Mouse (Mus musculus) retina, postnatal 1 day (tissue): Measurements from ENCODE around the gene Nfix.

Experiments used
- DNase-seq: peaks from one replicate; pipeline ENCODE4 v3.0.0-alpha.2; 2012

Gene Nfix

DNA sequence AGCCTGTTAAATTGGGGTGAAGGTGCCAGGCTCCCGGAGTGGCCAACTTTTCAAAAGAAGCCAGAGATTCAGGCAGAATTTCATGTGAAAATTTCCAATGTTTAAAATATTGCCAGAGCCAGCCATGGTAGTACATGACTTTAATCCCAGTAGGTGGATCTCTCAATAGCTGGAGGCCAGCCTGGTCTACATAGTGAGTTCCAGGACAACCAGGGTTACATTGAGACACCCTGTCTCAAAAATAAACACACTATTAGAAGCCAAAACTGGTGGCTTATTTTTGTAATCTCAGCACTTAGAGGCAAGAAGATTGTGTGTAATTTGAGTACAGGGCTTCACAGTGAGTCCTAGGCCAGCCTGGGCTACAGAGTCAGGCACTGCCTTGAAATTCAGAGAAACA, 90.2 kb downstream of the Nfix start:
- no peak for DNase-seq

DNA sequence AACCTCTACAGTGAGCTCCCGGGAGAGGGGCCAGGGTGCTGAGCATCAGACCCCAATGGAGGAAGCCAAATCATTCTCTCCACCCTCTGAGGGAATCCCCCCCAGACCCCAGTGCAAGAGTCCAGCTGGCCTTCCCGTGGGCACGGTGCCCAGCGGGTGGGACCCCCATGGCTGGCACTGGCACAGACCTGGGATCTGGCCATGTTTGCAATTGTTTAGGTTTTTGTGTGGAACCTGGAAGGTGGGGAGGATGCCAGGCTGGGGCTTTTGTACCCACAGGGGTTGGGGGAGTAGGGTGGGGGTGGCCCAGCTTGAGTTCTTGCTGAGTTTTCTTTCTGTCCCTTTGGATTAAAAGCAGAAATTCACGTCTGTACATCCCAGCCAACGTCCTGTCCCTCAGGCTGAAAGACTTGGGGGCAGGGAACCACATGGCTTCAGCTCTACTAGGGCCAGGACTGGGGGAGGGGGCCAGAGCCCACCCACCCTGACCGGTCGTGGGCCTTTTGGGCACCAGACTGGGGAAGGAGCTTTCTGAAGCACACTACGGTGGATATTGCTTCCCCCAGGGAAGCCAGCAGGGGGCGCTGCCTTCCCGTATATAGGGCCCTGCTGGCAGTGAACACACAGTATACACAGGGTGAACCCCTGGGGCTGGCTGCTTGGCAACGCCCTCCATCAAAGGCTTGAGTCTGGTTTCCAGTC, 91.2 kb downstream of the Nfix start:
- DNase-seq = peak; percentile 92

DNA sequence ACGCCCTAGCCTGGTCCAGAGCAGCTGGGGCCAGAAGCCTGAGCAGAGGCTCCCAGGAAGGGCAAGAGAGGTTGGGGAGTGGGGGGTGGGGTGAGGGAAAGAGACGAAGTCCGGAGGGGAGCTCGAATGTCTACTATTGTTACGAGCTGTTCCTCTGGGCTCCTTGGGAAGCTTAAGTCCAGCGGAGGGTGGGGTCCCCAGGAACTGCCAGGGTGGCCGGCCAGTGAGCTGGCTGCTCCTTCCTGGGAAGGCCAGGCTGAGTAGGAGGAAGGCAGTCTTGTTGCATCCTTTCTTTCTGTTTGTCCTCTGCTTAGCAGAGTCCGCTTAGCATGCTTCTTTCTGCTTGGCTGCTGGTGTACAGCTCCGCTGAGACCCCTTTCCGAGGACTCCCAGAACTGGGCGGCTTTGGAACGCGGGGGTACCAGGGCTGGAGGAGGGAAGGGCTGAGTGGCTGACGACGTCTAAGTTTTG, 92.0 kb downstream of the Nfix start:
- DNase-seq = no peak

DNA sequence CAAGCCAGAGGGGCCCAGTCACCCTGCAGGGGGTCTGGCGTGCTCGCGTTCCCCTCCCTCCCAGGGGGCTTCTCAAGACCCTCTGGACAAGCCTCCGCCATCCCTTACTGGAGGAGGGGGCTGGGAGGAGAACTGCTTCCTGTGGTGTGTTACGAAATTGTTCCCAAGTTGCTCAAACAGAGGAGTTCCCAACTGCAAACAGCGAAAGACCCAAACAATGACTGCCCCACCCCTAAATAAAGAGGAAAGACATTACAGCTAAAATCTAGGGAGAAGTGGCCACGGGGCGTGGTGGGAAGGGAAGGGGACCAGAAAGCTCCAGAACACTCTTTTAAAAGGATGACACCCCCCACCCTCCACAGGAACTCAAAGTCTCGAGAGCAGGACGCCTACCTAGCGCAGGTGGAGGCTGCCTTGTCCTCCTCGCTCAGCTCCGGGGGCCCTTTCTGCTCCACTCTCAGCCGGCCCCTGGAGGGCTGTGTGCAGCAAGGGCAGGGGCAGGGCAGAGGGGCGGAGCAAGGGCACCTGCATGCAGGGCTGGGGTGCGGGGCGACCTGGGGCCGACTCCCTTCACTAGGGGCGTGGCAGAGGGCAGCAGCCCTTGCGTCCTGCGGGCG, 92.8 kb downstream of the Nfix start:
- no peak for DNase-seq

DNA sequence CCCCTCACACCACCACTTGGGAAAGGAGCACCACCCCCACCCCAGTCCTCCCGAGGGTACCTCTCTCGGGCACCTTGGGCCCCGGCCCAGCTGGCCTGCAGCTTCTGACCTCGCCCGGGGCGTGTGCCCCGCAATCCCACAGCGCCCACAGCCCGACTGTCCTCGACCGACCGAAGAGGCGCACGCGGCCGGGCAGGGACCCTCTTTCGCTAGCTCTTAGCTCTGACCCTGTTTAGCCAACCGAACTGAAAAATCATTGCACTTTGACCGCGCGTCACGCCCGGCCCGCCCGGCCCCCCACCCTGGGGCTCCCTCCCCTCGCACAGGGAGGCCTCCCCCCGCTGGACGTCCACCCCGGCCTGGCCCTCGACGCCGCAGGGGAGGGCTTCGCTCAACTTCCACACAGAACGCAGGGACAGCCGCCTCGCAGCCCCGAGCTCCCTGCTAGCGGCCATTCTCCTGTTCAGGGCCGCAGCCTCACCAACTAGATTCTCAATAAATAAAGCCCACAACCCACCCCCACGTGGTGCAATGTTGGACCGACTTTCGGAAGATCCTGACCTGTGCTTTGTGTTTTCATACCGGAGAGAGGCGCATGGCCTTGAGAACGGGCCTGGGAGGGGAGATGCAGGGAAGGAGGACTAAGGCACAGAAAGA, 93.4 kb downstream of the Nfix start:
- DNase-seq = peak; percentile 57

DNA sequence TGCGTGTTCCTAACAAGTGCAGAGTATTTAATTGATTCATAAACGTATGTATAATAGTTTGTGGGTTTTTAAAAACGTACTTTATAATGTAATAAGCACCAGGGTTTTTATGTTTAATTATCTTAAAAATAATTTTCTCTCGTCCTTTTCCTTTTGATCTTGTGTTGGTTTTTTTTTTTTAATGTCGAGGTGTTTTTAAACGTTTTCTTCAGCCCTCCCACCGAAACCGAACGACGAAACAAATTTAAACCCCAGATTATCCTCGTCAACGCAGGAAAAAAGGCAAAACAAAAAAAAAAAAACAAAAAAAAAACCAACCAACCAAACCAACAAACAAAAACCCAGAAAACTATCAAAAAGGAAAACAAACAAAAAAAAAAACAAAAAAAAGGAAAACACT, 94.2 kb downstream of the Nfix start:
- DNase-seq = no peak

DNA sequence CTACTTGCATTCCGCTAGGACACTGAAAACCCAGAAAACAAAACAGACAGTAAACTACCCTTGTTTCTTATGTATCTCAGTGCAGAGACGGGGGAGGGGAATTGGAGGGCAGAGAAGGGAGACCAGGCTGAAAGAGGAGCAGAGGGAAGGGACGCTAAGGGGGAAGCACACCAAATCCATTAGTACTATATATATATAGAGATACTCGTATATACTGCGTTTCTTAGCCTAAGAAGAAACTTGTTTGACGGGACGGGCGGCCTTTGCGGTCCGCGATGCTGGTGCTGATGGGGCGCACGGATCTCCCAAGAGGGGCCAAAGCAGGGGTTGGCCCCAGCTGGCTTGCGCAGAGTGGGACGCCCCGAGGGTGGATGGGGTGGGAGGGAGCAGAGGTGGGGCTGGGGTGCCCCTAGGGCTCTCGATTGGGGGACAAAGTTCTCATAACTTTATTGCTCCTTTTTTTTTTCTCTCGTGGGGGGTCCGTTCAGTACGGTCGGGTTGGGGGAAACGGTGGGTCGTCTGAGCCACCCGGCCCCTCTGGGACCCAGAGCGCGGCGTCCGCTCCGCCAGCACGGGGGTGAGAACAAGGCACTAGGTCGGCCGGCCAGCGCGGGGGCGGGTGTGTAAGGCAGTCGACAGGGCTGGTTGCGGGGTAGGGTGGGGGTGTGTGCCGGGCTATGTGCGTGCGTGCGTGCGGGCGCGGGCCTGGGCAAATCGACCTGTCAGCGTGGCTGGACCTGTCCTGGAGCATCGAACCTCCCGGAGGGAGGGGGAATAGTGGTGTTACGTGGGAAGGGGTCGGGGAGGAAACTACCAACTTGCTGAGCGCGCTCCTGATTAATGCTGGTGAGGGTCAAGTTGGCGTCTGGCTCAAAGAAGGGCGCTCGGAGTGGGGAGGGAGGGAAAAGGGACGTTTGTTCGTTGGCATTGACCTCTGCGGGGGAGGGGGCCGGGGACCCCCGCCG, 95.0 kb downstream of the Nfix start:
- no peak for DNase-seq

DNA sequence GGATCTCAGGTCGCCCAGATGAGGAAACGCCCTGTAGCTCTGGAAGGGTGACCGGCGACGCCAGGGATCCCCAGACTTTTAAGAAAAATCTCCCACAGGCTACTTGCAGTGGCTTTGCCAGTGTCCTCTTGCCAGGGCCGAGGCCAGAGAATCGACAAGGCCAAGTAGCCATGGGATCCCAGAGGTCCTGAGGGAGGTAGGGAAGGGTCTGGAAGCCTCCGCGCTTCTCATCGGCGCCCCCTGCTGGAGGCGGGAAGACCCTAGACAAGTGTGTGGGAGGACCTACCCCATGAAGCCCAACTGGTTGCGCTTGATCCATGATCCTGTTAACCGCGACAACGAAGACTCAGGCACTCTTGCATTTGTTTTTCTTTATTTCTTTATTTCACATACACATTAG, 95.8 kb downstream of the Nfix start:
- peak; percentile 86 for DNase-seq

DNA sequence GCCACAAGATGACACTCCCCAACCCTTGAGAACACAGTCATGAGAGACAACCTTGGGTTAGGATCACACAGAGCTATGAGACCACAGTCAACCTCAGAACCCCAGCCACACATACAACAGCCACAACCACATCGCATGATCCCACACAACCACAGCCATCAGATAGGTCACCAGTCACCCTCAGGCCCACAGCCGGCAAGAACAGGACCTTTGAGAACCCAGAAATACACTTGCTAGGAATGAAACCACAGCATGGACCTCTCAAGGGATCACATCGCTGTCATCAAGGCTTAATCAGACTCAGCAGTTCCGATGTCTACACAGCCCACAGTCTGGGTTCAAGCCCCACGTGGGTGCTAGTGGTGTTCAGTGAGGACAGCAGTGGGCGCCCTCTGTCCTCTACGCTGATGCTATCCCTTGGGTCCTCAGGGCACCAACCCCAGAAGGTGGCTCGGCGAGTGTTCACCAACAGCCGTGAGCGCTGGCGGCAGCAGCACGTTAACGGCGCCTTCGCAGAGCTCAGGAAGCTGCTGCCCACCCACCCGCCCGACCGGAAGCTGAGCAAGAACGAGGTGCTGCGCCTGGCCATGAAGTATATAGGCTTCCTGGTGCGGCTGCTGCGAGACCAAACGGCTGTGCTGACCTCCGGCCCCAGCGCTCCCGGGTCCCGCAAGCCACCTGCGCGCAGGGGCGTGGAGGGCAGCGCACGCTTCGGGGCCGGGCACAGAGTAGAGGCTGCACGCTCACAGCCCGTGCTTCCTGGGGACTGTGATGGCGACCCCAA, 96.5 kb downstream of the Nfix start:
- DNase-seq = peak; percentile 38

DNA sequence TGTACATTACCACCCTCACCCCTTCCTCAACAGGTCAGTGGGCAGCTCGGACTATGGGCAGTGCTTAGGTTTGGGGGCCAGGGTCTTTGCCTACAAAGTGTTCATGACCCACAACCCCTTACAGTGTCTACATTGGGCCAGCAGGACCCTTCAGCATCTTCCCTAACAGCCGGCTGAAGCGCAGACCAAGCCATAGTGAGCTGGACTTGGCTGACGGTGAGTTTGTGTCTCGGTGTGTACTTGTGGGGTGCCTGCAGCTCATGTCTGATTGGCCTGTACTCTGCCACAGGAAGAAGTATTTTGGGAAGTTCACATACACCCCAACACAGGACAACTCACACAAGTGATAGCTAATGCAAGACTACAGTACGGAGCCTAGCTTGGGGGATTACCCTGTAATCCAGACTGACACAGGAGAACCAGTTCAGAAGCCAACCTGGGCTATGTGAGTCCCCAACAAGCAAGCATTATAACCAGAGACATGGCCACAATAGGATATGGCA, 97.1 kb downstream of the Nfix start:
- DNase-seq = no peak

DNA sequence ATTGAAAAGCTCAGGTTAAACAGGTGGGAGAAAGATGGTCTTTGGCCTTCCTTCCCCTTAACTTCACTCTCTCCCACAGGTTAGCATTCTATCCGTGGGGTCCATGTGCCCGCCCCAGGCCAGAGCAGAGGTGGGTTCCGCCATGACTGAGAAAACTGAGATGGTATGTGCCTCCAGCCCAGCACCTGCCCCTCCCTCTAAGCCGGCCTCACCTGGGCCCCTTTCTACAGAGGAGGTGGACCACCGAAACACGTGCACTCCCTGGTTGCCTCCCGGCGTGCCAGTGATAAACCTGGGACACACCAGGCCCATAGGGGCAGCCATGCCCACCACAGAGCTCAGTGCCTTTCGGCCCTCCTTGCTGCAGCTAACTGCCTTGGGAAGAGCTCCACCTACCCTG, 97.6 kb downstream of the Nfix start:
- no peak for DNase-seq

DNA sequence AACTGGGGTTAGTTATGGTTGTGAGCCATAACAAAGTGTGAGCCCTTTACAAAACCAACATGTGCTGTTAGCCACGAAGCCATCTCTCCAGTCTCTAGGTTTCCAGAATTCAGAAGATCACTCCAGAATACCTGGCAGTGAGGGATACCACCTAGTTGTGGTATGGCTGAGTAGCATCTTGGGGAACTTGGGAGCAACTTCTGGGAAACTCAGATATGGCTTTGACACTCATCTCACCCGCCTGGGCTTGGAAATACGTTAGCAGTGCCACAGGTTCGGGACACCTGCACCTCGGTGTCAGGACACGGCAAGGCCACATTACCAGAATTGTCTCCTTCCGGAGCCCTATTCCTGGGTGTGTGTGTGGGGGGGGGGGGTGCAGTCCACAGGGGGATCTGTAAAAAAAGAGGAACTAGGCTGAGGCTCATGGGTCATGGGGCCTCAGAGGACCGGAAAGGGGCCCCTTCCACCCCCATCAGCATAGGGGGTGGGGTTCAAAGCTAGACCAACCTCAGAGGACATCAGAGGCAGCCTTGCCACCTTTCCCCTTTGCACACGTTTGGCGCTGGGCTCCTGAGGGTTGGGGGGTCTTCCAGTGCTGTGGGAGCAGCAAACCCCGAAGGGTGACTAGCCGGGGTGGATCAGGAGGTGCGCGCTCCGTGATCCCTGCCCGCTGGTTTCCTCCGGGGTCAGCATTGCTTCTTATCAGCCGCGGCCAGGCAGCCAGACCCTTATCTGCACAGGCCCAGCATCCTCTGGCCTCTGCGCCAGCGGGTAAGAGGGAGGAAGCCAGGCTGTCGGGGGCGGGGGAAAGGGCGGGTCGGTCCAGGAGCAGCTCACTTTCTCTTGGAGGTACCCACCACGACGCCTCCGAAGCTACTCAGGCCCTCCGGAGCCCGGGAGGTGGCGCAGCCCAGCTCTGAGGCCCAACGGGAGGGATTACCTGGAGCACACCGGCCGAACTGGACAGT, 98.9 kb downstream of the Nfix start, which contains the start of gene Lyl1:
TSS of gene Lyl1 (plus strand) at position 517 of the 971 bp plus-strand sequence.
- no peak for DNase-seq

DNA sequence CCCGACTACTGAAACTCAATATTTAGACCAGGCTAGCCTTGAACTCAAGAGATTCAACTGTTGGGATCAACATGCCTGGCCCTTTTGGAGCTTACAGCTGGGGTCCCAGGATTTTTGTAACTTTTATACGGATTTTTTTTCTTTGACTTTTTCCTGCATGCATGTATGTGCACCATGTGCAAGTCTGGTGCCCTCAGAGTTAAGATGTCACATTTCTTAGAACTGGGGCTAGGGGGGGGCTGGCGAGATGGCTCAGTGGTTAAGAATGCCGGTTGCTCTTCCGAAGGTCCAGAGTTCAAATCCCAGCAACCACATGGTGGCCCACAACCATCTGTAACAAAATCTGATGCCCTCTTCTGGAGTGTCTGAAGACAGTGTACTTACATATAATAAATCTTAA, 99.6 kb downstream of the Nfix start:
- no peak for DNase-seq

DNA sequence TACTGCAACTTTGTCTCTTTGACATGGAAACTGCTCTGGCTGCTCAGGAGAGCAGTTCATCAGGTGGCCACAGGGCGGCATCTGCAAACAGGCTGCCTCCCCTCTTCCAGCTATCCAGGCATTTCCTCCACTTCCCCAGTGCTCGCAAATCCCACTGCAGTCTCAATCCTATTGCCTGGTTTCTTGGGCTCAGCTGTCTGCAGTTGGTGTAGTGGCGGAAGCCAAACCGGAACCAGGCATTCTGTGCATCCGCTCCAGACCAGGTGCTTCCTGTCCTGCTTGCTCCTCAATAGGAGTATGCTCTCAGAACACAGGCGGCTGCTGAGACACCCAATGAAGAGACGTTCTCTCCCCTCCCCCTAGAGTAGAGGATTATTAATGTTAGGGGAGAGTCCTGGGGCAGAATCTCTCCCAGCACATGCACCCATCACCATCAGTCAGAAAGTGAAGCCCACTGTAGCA, 100.3 kb downstream of the Nfix start:
- DNase-seq = peak; percentile 59

DNA sequence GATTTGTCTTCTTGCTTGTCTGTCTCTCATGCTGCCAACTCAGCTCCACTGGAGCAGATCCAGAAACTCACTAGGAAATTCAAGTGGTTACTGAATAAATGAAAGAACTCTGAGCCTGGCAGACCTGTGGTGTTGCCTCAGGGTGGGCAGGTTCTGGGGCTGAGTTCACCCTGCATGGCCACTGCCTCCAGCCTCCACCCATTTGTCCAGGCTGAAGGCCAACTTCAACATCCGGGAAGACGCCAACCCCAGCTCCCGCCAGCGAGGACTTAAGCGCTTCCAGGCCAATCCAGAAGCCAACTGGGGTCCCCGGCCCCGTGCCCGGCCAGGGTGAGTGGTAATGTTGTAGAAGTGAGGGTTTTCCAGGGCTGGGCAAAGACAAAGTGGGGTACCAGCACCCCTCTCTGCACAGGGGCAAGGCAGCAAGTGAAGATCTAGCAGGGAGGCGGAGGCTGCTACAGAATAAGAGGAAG, 101.2 kb downstream of the Nfix start:
- DNase-seq = no peak

DNA sequence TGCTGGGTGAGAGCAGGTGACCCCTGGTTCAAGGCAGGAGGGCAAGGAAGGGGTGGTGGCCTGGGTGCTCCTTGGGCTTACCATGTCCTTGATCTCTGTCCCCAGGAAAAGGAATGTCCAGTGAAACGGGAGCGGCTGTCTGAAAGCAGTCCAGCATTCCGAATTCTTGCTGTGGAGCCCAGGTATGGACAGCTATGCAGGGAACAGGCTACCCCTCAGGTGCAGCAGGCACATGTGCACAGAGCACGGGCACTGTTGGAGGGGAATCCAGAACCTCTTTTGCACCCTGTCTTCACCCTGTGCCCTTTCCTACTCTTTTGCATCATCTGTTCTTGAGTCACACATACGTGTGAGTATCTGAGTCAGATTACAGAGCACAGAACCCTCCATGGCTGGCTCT, 101.9 kb downstream of the Nfix start:
- DNase-seq = no peak

DNA sequence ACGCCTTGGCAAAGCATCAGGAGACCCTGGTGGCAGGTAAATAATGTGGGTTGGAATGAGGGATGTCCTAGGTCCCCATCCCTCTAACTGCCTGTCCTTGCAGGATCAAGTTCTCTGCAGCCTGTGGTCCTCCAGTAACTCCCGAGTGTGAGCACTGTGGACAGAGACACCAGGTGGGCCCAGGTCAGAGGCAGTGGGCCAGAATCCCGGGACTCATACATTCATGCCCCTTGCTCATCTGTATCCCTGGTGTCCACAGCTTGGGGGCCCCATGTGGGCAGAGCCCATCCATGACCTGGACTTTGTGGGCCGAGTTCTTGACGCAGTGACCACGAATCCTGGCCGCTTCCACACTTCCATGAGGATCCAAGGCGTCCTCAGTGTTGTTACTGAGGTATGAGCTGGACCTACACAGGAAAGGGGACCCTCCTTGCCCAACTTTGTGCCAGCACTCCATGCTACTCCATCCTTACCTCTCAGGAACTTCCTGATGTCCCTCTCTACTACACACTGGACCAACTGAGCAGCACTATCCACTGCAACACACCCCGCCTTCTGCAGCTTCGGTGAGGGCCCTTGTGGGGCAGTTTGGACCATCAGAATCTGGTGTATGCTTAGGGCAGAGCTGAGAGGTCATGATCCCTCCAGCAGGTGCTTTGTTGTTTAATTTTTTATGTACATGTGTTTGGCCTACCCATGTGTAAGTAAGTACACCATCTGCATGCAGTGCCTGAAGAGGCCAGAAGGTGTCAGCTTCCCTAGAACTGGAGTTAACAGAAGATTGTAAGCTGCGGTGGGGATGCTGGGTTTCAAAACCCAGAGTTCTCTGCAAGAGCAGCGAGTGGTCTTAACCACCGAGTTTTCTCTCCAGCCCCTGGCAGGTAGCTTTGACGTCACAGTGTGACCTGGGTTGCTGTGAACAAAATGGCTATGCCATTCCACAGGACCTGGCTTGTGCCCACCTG, 102.7 kb downstream of the Nfix start:
- peak; percentile 75 for DNase-seq

DNA sequence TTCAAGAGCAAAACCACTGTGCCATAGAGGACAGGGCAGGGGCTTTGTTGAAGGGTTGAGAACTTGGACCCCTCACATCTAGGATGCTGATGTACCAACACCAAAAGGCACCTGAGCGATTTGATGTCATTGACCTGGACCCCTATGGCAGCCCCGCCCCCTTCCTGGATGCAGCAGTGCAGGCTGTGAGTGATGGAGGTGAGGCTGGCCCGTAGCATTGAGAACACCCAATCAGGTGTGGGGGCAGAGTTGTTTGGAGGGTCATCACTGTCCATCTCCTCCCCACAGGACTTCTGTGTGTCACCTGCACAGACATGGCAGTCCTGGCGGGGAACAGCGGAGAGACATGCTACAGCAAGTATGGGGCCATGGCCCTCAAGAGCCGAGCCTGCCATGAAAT, 105.0 kb downstream of the Nfix start:
- DNase-seq = no peak

DNA sequence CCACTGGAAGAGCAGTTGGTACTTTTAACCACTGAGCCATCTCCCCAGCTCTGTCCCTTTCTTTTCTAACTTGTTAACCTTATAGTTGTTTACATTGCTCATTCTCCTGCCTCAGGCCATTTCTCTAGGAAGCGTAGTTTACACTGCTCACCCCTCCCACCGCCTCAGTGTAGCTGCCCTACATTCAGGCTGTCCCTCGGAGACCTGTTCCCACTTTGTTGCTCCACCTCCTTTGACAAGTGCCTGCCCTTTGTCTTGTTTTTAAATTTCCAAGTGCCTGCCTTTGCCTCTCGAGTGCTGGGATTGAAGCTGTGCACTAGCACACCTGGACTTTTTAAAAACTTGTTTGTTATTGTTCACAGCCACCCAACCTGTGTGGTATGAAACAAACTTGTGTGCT, 106.8 kb downstream of the Nfix start:
- no peak for DNase-seq
